Mouse (Mus musculus): ENCODE results near the gene Arhgdib. TPM values are rescaled to one million over a fixed set of nuclear protein-coding genes. Genes with fewer than 3 reads are reported as not detected.

Gene Arhgdib
- polyA plus RNA-seq, 1 experiment = not detected

DNA sequence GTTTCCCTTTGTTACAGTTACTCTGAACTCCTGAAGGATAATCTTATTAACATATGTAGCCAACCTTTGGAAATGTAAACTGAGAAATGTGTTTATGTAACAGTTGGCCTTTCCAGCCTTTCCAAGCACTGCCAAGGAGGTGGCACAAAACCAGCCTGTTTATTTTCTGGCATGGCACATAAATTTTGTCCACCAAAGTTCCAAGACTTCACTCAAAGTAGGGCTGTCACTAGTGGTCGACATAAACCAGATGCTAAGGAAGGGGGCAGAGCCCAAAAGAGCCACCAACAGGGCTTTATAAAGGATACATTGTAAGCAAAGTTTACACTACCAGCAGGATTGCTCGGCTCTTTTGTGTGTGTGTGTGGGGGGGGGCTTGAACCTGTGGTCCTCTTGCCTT lies 23.8 kb downstream of the Arhgdib start:
- Histone ChIP-seq H3K4me1 (ENCODE audit: control insufficient read depth, insufficient read depth, low read length) (peaks cover 2% of the 10 kb centered on the region; the same call in 1 of the 2 replicates), H3K27ac (ENCODE audit: insufficient read depth, low read depth, low read length) (no peak overlapping the region), H3K4me3 (ENCODE audit: insufficient read depth, low read depth, low read length) (no peak overlapping the region)
- TF ChIP-seq POLR2A (IDR thresholded peaks at IDR 0.05; ENCODE audit: insufficient read depth, low read depth, low read length) = no peak
- TF ChIP-seq CTCF (IDR thresholded peaks at IDR 0.05; ENCODE audit: insufficient read depth, low read depth, low read length) = no peak
- 33% methylated on average over 2 of the region's 2 CpGs for WGBS

DNA sequence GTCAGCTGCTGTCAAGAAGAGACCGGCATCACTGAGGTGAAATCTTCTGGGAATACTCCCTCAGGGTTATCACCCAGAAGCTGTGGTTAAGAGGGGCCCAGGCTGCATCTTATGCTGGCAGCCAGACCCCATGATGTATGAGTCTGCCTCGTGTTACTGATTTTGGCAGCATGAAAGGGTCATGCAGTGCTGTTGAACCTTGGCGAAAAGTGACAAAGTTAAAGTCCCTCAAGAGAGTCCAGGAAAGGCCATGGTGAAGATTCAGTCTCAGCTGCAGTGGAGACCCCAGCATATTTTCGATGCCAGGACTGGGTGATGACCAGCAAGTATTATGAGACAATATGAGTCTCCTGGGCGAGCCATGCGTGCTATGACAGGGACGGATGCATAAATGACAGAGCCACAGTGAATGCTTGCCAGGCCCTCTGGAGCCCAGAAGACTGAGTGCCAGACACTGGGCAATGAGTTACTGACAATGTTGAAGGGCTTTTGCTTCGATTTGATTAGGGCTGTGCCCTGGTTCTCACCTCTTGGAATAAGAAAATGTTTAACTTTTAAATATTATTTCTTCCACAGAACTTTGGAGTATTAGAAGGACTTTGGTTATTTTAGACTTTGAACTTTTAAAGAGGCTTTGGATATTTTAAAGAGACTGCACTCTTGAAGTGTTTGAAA lies 25.8 kb downstream of the Arhgdib start:
- 86% methylated on average over 8 of the region's 8 CpGs for WGBS
- H3K27ac ChIP-seq (ENCODE audit: insufficient read depth, low read depth, low read length) = no peak overlapping the region
- H3K4me1 ChIP-seq (ENCODE audit: control insufficient read depth, insufficient read depth, low read length) = peaks cover 2% of the 10 kb centered on the region; the same call in 1 of the 2 replicates
- no peak for TF ChIP-seq POLR2A (IDR thresholded peaks at IDR 0.05; ENCODE audit: insufficient read depth, low read depth, low read length)
- H3K4me3 ChIP-seq (ENCODE audit: insufficient read depth, low read depth, low read length) = no peak overlapping the region

DNA sequence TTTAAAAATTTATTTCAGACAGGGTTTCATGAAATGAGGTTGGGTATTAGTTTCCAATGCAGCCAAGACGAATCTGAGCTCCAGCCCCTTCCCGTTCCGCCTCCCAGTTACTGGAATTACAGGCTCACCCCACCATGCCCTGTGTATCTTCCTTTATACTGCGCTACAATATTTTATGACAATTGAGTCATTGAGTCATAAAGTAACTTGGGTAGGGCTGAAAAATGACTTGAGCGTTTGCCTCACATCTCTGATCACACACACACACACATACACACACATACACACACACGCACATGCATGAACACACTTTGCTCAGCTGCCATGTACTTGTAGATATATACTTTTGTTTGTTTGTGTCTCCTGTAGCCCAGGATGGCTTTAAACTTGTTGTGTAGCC lies 27.5 kb downstream of the Arhgdib start:
- 91% methylated on average over 6 of the region's 6 CpGs for WGBS
- Histone ChIP-seq H3K4me3 (ENCODE audit: insufficient read depth, low read depth, low read length) (no peak overlapping the region), H3K27ac (ENCODE audit: insufficient read depth, low read depth, low read length) (no peak overlapping the region), H3K4me1 (ENCODE audit: control insufficient read depth, insufficient read depth, low read length) (0 out of 2 replicates have a peak, but pooled peaks cover 2% of the 10 kb centered on the region)
- no peak for TF ChIP-seq CTCF (IDR thresholded peaks at IDR 0.05; ENCODE audit: insufficient read depth, low read depth, low read length)
- no peak for TF ChIP-seq POLR2A (IDR thresholded peaks at IDR 0.05; ENCODE audit: insufficient read depth, low read depth, low read length)

DNA sequence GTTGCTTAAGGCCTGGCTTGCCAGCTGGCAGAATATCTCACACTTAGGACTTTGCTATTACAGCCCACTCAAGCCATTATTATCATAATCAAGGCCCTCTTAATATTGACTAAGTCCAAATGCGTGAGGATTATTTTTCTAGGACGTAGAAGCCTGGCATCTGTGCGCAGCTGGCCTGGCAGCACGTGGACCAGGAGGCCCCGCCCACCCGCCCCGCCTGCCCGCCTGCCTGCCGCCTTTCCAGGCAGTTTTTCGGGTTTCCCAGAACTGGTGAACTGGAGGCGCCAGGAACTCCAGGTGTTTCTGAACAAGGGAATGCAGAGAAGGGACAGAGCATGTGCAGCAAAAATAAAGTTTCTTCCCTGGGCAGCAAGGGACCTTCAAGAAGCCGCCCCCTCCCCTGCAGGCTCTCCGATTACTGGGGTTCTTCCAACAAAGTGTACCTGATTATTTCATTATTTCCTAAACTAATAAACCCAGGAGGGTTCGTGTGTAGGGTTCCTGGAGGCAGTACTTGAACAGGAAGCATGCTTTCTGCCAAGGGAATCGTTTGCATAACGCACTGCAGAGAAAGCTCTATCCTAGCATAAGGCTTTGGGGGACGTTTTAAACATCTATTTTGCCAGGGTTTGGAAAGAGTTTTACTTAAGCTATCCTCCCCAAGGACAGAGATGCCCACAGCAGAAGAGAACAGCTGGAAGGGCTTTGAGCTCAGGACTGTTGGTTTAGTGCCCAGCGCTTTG lies 28.1 kb downstream of the Arhgdib start:
- Histone ChIP-seq H3K4me1 (ENCODE audit: control insufficient read depth, insufficient read depth, low read length) (0 out of 2 replicates have a peak, but pooled peaks cover 2% of the 10 kb centered on the region), H3K4me3 (ENCODE audit: insufficient read depth, low read depth, low read length) (no peak overlapping the region; the same call in 1 of the 2 replicates), H3K27ac (ENCODE audit: insufficient read depth, low read depth, low read length) (no peak overlapping the region)
- TF ChIP-seq CTCF (IDR thresholded peaks at IDR 0.05; ENCODE audit: insufficient read depth, low read depth, low read length) (no peak), POLR2A (IDR thresholded peaks at IDR 0.05; ENCODE audit: insufficient read depth, low read depth, low read length) (no peak)
- WGBS = 12% methylated on average over 18 of the region's 18 CpGs

DNA sequence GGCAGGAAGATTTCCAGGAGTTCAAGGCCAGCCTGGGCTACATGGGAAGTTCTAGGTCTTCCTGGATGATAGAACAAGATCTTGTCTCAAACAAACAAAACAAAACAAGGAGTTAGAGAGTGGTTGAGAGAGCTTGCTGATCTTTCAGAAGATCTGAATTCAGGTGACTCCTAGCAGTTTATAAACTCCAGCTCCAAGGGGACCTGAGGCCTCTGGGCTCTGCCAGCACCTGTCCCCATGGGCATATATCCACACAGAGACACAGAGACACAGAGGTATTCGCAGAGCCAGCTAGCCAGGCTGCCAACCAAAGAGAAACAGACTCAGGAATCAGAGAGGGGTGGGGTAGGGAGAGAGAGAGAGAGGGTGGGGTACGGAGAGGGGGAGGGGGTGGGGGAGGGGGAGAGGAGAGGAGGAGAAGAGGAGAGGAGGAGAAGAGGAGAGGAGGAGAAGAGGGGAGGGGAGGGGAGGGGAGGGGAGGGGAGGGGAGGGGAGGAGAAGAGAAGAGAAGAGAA lies 28.9 kb downstream of the Arhgdib start:
- 58% methylated on average over 1 of the region's 2 CpGs for WGBS
- 0 out of 2 replicates have a peak, but pooled peaks cover 2% of the 10 kb centered on the region for H3K4me1 ChIP-seq (ENCODE audit: control insufficient read depth, insufficient read depth, low read length)
- no peak for TF ChIP-seq POLR2A (IDR thresholded peaks at IDR 0.05; ENCODE audit: insufficient read depth, low read depth, low read length)
- no peak for TF ChIP-seq CTCF (IDR thresholded peaks at IDR 0.05; ENCODE audit: insufficient read depth, low read depth, low read length)

DNA sequence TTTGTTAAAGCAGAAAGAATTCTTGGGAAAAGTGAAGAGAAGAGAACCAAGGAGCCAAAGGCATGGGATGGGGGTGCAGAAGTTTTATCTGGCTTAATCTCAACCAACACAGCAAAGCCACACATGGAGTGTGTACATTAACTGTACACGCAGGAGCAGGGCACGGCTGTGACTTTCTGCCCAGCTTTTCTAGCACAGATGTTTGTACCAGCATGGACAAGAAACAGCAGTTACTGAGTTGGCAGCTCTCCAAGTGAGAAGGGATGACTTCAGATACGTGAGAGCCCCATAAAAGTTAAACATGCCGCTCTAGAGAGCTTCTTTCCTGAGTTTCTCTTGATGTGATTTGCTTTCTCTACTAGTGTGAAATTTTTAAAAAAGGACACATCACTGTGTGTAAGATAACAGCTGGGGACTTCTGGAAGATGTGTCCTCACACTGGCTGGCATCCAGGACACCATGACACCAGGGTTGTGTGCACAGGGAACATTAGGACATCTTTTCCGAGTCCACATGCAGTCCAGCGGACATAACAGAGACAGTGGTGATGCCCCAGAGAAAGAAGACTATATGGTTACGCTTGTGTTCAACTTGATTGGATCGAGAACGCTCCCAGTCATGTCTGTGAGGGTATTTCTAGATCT lies 31.3 kb downstream of the Arhgdib start:
- no peak overlapping the region for H3K4me3 ChIP-seq (ENCODE audit: insufficient read depth, low read depth, low read length)
- TF ChIP-seq POLR2A (IDR thresholded peaks at IDR 0.05; ENCODE audit: insufficient read depth, low read depth, low read length) (no peak), CTCF (IDR thresholded peaks at IDR 0.05; ENCODE audit: insufficient read depth, low read depth, low read length) (no peak)
- H3K27ac ChIP-seq (ENCODE audit: insufficient read depth, low read depth, low read length) = no peak overlapping the region
- H3K4me1 ChIP-seq (ENCODE audit: control insufficient read depth, insufficient read depth, low read length) = peaks cover 13% of the 10 kb centered on the region
- WGBS = 62% methylated on average over 9 of the region's 9 CpGs

More for the DNA sequence above, 28.9 kb downstream of the Arhgdib start:
- H3K4me3 ChIP-seq (ENCODE audit: insufficient read depth, low read depth, low read length) = no peak overlapping the region
- H3K27ac ChIP-seq (ENCODE audit: insufficient read depth, low read depth, low read length) = no peak overlapping the region

DNA sequence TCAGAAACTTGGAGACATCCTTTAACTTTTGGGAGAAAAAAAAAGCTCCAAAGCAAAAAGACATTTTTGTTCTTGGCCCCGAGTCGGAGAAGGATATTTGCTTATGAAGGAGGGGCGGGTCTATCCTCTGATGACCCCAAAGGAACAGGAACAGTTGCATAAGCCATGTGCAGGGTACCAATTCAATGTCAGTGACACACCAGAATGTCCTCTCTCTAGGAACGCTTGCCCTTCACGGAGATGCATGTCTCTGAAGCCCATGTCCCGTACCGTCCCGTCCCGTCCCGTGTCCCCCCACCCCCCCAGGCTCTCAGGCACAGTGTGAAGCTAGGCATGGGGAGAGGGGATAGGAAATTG lies 34.8 kb downstream of the Arhgdib start:
- peaks cover 13% of the 10 kb centered on the region for H3K4me1 ChIP-seq (ENCODE audit: control insufficient read depth, insufficient read depth, low read length)
- H3K27ac ChIP-seq (ENCODE audit: insufficient read depth, low read depth, low read length) = no peak overlapping the region
- no peak overlapping the region for H3K4me3 ChIP-seq (ENCODE audit: insufficient read depth, low read depth, low read length)
- 53% methylated on average over 10 of the region's 10 CpGs for WGBS
- TF ChIP-seq CTCF (IDR thresholded peaks at IDR 0.05; ENCODE audit: insufficient read depth, low read depth, low read length) (no peak), POLR2A (IDR thresholded peaks at IDR 0.05; ENCODE audit: insufficient read depth, low read depth, low read length) (no peak)

DNA sequence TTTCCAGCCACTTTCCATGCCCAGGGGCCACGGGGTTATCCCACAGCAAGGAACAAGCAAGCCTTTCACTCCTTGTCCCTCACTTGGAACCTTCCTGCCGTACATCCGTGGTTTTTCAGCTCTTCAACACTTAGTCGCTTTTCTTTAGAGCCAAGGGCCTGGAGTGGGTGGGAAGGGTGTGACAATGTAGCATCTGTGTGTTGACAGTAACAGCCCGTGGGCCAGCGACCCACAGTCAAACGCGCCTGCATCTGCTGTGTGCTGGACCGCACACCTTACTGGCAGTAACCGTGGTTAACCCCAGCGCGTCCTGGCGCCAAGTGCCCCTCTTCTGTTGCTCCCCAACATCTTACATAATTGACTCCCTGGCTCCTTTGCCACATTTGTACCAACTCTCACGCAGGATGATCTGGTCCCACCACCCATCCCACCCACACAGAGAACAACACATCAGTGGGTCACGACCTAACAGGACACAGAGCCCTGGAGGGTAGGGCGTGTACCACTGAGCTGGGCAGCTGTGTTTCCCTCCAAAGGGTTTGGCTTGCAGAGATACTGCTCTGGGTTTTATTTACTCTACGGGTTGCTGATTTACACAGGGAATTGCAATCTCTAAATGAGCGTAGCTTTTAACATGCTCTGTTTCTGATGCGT lies 35.3 kb downstream of the Arhgdib start:
- WGBS = 65% methylated on average over 19 of the region's 19 CpGs

More for the DNA sequence above, 35.3 kb downstream of the Arhgdib start:
- Histone ChIP-seq H3K4me3 (ENCODE audit: insufficient read depth, low read depth, low read length) (no peak overlapping the region), H3K27ac (ENCODE audit: insufficient read depth, low read depth, low read length) (no peak overlapping the region), H3K4me1 (ENCODE audit: control insufficient read depth, insufficient read depth, low read length) (peaks cover 13% of the 10 kb centered on the region)
- no peak for TF ChIP-seq POLR2A (IDR thresholded peaks at IDR 0.05; ENCODE audit: insufficient read depth, low read depth, low read length)
- TF ChIP-seq CTCF (IDR thresholded peaks at IDR 0.05; ENCODE audit: insufficient read depth, low read depth, low read length) = no peak

Measured in olfactory bulb, adult 2 months (tissue).